Mouse (Mus musculus) retina, postnatal 1 day (tissue): Measurements from ENCODE around the gene Ets1.
A peak's percentile ranks its signal among the peaks of the same experiment; 100 is the strongest.

Source experiments
- DNase-seq: peaks from one replicate; pipeline ENCODE4 v3.0.0-alpha.2; 2012

The Ets1 gene

DNA sequence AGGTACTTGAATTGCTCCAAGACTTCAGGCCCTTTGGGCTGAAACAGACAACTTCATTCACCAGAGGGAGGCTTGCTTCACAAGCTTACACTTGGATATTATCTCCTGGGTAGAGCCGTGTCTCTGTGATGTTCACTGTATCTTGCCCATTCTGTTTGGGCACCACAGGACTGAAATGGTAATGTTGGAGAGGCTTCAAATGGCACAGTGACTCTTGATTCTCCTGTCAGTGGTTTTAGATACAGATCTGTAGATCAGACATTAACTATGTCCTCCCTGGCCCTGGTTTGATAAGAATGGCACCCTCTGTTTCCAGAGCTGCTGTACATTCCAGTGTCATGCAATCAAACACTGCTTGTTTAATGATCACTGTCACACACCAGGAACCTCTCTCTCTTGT, 77.1 kb downstream of the Ets1 start:
- no peak for DNase-seq

- DNase-seq = no peak
These were observed 77.8 kb downstream of the Ets1 start for GRCm38 (mm10) chr9:32713790-32714189.

DNA sequence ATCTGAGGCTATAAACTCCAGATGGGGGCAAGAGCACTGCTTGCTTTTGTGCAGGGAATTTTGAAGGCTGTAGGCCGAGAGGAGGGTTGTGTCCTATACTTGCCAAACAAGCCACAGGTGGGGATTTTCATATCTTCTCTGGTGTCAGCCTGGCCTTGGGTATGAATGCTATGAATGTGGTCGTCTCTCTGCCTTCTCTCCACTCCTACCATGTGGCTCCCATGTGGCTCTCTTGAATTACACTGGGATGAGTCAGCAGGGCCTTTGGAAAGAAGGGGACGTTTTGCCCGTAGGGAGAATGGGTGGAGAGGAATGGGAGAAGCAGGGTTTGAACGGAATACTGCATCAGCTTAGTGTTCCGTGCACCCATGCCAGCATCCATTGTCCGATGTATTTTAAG, 78.5 kb downstream of the Ets1 start:
- DNase-seq = no peak

DNA sequence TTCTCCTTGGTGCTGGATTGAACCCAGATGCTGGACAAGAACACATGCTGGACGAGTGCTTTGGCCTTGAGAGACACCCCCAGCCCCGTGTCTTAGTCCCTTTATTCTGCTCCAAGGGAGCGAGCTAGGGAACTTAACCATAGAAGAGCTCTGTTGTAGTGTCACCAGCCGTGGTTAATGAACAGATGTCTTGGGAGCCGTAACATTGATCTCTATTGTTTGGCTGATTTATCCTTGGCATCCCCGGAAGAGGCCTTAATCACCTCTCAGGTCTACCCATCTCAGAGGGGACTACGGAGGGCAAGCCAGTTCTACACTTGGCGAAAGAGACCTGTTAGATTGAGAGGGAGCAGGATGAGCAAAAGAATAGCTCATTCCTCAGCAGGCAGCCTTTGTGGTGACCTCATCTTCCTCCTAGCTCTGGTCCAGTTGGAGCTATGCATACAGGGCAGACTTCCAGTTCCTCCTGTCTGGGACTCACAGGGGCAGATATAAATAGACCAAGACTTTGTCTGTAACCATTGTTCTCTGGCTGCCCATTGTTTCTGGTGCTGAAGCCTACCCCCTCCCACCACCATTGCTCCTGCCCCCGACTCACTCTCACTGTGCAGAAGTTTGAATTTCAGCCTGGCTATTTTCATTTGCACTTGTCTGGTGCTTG, 79.9 kb downstream of the Ets1 start:
- DNase-seq = peak; percentile 91

GRCm38 (mm10) chr9:32717268-32717920, 81.4 kb downstream of the Ets1 start:
- peak; percentile 71 for DNase-seq

DNA sequence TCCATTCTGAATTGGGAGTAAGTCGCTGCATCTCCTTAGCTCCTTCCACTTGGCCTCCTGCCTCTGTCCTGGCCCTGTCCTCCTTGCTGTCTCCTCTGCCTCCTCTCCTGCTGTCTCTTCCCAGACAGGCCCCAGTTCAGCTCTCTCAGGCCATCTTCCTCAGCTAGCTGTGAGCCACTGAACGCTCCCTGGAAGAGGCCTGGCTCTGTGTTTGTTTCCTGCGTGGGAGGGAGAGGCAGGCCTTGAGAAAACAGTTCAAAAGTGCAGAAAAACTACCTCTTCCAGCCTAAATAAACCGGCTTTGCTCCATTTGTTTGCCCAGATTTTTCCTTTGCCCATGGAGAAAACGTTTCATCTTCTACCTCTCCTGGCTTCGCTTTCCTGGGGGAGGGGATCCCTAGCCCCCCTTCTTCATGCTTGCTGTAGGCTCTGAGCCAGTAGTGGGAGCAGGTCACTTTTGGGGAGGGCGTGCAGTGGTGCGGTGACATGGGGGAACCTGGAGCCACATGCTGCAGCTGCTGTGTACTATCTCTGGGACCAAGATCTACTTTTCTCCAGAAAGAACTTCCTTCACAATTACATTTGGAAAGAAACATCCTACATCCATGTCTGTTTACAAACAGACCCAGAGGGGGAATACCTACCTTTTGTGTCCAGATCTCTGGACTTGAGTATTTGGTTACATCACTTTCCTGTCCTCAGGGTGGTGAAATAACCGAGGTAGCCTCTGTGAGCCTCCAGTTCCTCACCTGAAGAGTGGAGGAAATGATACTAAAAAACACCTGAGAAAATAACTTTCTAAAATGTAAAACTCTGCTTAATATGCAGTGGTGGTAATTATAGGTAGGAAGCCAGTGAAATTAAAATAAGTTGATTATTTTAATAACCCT, 82.2 kb downstream of the Ets1 start:
- no peak for DNase-seq

GRCm38 (mm10) chr9:32718868-32719267, 82.8 kb downstream of the Ets1 start:
- no peak for DNase-seq

DNA sequence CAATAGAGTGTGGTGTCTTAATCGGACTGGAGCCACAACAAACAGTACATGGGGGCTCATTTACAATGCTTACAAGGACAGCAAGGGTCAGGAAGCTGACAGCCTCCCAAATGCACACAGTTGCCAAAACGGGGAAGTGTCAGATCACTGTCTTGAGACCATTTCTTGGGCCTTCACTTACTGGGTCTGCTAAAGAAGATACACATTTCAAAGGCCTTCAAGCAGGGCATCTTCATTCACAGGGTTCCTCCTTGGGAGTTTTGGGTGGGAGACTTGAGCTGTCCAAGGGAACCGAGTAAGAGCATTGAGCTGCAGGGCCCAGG, 83.9 kb downstream of the Ets1 start:
- DNase-seq = no peak

- peak; percentile 19 for DNase-seq
These were observed 84.4 kb downstream of the Ets1 start for GRCm38 (mm10) chr9:32720264-32721031.

DNA sequence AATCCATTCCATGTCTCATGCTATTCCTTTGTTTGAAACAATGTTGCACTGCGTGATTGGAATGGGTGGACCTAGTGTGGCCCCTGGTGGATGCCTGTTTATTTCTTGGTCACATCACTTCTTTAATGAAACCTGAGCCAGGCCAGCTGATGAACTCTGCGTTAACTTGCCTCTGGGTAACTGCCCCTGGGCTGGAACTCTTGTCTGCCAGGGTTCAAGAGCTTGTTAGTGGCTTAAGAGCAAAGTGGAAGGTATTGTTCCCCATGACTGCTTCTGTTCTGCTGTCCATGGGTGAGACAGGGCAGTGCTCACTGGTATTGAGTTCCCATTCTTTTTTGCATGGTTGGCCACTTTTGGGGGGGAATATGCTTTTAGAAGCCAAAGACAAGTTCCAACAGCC, 85.1 kb downstream of the Ets1 start:
- peak; percentile 19 for DNase-seq

DNA sequence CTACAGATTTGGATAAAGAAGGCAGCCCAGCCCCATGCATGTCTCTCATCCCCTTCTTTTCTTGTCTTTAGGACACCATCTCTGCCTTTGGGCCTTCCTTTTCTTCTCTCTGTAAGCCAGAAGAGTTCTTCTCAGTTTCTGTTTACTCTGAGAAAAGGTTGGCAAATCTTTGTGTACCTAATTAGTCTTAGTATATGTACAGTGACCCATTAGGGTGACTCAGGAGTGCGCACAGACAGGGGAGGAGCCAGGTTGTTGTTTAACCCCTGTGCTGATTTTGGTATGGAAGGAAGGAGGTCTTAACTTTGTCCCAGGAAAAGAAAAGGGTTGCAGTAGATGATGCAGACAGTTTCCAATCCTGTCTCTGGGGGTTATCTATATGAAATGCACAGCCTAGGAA, 86.2 kb downstream of the Ets1 start:
- no peak for DNase-seq

GRCm38 (mm10) chr9:32722969-32723368, 86.9 kb downstream of the Ets1 start:
- no peak for DNase-seq

GRCm38 (mm10) chr9:32724131-32724825, 88.3 kb downstream of the Ets1 start:
- DNase-seq = no peak

DNA sequence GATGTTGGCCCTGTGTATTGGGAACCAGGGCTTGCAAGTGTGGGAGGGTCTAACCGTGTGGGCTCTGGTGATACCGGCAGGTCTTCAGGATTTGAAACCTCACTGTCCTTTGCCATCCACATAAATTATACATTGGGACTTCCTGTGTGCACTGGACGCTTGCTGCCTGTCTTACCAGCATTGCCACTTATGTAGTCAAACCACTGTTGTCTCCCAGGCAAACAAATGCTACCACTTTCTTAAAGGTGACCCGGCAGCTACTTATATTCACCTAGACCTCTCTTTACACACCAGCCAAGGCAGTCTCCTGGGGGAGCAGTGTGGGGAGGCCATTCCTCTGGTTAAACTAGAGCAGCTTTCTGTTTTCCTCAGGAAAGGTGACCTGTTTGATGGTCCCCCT, 89.9 kb downstream of the Ets1 start:
- DNase-seq = no peak

DNA sequence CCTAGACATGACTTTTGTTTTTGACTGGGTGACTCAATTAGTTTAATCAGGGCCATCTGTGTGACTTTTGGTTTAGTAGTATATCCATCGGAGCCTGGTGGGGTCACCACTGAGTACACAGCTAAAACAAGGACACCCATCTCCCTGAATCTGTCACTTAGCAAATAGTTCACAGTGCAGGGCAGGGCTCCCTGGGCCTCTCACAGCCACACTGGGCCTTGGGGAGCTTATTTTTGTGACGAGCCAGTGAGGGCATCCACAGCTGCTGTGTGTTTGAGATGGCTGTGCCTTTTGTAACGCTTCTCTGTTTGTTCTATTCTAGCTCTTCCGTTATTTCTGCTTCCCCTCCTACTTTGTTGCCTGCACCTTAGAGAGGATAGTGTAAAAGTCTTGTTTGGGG, 90.6 kb downstream of the Ets1 start:
- DNase-seq = no peak

DNA sequence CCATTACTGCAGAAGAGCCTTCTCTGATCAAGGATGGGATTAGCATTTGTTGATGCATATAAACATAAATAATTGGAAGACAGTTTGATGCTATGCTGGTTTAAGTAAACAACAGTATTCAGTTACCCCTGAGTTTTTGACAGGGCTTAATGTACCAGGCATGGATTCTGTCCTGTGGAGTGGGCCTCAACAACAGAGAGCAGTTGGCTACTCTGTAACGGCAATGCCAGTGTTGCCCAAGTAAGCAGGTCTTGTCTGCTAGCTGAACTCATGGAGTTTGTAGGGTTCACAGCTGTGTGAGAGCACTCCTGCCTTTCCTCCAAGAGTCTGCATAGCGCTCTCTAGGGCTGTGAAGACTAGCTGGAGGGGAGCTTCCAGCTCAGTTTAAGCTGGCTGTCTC, 91.0 kb downstream of the Ets1 start:
- DNase-seq = no peak

- no peak for DNase-seq
These were observed 92.3 kb downstream of the Ets1 start for GRCm38 (mm10) chr9:32728306-32728705.

- DNase-seq = no peak
These were observed 92.8 kb downstream of the Ets1 start for GRCm38 (mm10) chr9:32728806-32729205.

GRCm38 (mm10) chr9:32729207-32729606, 93.2 kb downstream of the Ets1 start:
- no peak for DNase-seq

DNA sequence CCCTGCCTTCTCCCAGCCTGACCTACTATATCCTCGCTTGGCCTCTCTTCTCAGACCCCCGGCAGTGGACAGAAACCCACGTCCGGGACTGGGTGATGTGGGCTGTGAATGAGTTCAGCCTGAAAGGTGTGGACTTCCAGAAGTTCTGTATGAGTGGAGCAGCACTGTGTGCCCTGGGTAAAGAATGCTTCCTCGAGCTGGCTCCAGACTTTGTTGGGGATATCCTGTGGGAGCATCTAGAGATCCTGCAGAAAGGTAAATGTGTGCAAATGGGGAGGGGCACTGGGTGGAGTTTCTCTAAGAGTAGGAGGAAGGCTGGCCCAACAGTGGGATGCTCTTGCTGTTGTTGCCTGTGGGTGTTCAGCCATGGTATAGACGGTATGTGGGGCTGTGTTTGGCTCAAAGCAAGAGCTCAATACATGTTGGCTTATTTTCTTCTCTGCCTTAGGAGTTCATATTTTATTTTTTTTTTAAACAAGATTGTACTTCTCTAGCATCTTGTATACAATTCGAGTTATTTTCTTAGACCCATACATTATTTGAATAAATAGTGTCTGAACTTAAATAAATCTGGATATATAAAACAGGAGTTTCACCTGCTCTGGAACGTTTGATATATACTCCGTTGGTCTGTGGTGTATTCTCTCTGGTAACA, 94.1 kb downstream of the Ets1 start:
- DNase-seq = no peak

GRCm38 (mm10) chr9:32730656-32731590, 94.9 kb downstream of the Ets1 start:
- no peak for DNase-seq
